Mouse (Mus musculus) embryonic facial prominence, embryonic 14.5 days (tissue): ENCODE data around the gene Slc6a17. TPM values are rescaled to one million over a fixed set of nuclear protein-coding genes. Genes with fewer than 3 reads are reported as not detected.

ENCODE experiments used
- ATAC-seq: fragments of 200-750 bp; cut with Nextera tagmentation; 2 replicates; pipeline ENCODE4 v1.8.0; 2017; ENCODE audit warnings: low read depth, moderate number of reproducible peaks, moderate TSS enrichment
- DNase-seq: peaks from one replicate; pipeline ENCODE4 v3.0.0-alpha.2; 2015; ENCODE audit warnings: low spot score
- H3K27ac ChIP-seq: fragments of 300-500 bp; sonication (generic); replicated peaks from 2 replicates; pipeline ENCODE4 v1.5.1; 2014; ENCODE audit warnings: low read depth, mild to moderate bottlenecking, low read length, moderate library complexity
- H3K27me3 ChIP-seq: fragments of 300-500 bp; sonication (generic); replicated peaks from 2 replicates; pipeline ENCODE4 v1.6.1; 2014; ENCODE audit warnings: low read length; ENCODE audit not compliant: control insufficient read depth, insufficient read depth
- H3K36me3 ChIP-seq: fragments of 300-500 bp; sonication (generic); 2 replicates; pipeline ENCODE4 v1.6.1; 2014; ENCODE audit warnings: low read length, mixed read lengths; ENCODE audit not compliant: control insufficient read depth, insufficient read depth
- H3K4me1 ChIP-seq: fragments of 300-500 bp; sonication (generic); 2 replicates; pipeline ENCODE4 v1.6.1; 2014; ENCODE audit warnings: antibody characterized with exemption, low read length; ENCODE audit not compliant: control insufficient read depth, insufficient read depth
- H3K4me2 ChIP-seq: fragments of 300-500 bp; sonication (generic); 2 replicates; pipeline ENCODE4 v1.6.1; 2014; ENCODE audit warnings: low read depth, mild to moderate bottlenecking, low read length, moderate library complexity, mixed read lengths
- H3K4me3 ChIP-seq: fragments of 300-500 bp; sonication (generic); 2 replicates; pipeline ENCODE4 v1.5.1; 2014; ENCODE audit warnings: low read depth, mild to moderate bottlenecking, low read length
- H3K9ac ChIP-seq: fragments of 300-500 bp; sonication (generic); 2 replicates; pipeline ENCODE4 v1.6.1; 2014; ENCODE audit warnings: low read depth, mild to moderate bottlenecking, low read length, moderate library complexity, mixed read lengths
- H3K9me3 ChIP-seq: fragments of 300-500 bp; sonication (generic); 2 replicates; pipeline ENCODE4 v1.6.1; 2016; ENCODE audit warnings: low read length; ENCODE audit not compliant: control insufficient read depth
- WGBS: fragments of 180-500 bp; shearing (Covaris S2); extraction: QIAGEN DNeasy Blood & Tissue Kit; methylation state at CpG from one replicate; pipeline ENCODE4 v1.1.7; 2014; 5-methylcytosine and 5-hydroxymethylcytosine counted together
- polyA plus RNA-seq: library from polyadenylated mRNA; unstranded; fragments of >200 nt; fragmentation: Nextera tagmentation; extraction: Ambion mirVana; gene quantifications from 2 replicates; pipeline ENCODE4 v1.2.1, GENCODE M21; 2014

The Slc6a17 gene
- polyA plus RNA-seq, 1 experiment from 2014 or later, result 4.9 TPM

GRCm38 (mm10) chr3:107424258-107425041, 93.4 kb downstream of the Slc6a17 start:
- no peaks in the 10 kb centered on the region for H3K4me1 ChIP-seq
- no peak overlapping the region for H3K27ac ChIP-seq
- no peaks in the 10 kb centered on the region for H3K27me3 ChIP-seq
- no peak overlapping the region for H3K4me2 ChIP-seq
- no peak overlapping the region for H3K9ac ChIP-seq
- ATAC-seq, result no peak
- WGBS, result 69% methylated on average over 11 of the region's 11 CpGs
- no peak for DNase-seq
- H3K4me3 ChIP-seq, result no peak overlapping the region
- no peaks in the 10 kb centered on the region for H3K9me3 ChIP-seq
- no peaks in the 10 kb centered on the region for H3K36me3 ChIP-seq

DNA sequence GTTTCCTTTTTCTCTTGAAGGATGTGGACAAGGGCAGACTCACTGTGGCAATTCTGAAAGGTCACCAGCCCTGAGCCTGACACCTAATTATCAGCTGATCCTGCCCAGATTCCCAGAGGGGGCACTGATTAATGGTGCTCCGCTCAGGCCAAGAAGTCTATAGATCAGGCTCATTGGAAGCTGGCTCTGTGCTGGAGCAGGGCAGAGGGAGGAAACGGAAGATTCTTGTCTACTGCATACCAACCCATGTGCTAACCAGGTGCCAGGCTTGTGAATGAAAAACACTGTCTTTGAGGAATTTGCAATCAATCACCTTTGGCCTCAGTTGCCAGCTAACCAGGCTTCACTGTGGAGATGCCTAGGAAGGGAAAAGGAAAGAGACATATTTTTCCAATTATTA, 97.7 kb downstream of the Slc6a17 start:
- Histone ChIP-seq H3K4me2 (no peak overlapping the region), H3K27me3 (no peaks in the 10 kb centered on the region), H3K9ac (no peak overlapping the region), H3K9me3 (no peaks in the 10 kb centered on the region), H3K36me3 (no peaks in the 10 kb centered on the region), H3K27ac (no peak overlapping the region), H3K4me3 (no peak overlapping the region), H3K4me1 (no peaks in the 10 kb centered on the region)
- ATAC-seq (no peak), DNase-seq (no peak)
- 39% methylated on average over 2 of the region's 2 CpGs for WGBS

Other genes with a start within 250 kb of the Slc6a17 start
- 182 and 192 TPM in 2 replicates for gene Lamtor5, start 239.2 kb downstream of the Slc6a17 start, polyA plus RNA-seq
- gene Slc16a4, start 226.8 kb downstream of the Slc6a17 start, polyA plus RNA-seq, result 6.5 and 8.0 TPM in 2 replicates
- 13.5 and 13.7 TPM in 2 replicates for gene Rbm15, start 184.3 kb downstream of the Slc6a17 start, polyA plus RNA-seq
- gene Kcnc4, start 58.5 kb downstream of the Slc6a17 start, polyA plus RNA-seq, result 0.94 and 1.3 TPM in 2 replicates
- not detected in 2 replicates for gene Ubl4b, start 37.1 kb upstream of the Slc6a17 start, polyA plus RNA-seq
- 9.2 and 13.5 TPM in 2 replicates for gene Alx3, start 77.0 kb upstream of the Slc6a17 start, polyA plus RNA-seq
- gene Gm10961, start 113.3 kb upstream of the Slc6a17 start, polyA plus RNA-seq, result not detected in 2 replicates
- 53.7 and 59.7 TPM in 2 replicates for gene Strip1, start 113.7 kb upstream of the Slc6a17 start, polyA plus RNA-seq
- gene Ahcyl1, start 178.5 kb upstream of the Slc6a17 start, polyA plus RNA-seq, result 89.3 and 95.0 TPM in 2 replicates
- 18.1 and 21.4 TPM in 2 replicates for gene Csf1, start 242.5 kb upstream of the Slc6a17 start, polyA plus RNA-seq